Mouse (Mus musculus) spleen, adult 2 months (tissue): Measurements from ENCODE around the gene Mocs3. TPM values are rescaled to one million over a fixed set of nuclear protein-coding genes. Genes with fewer than 3 reads are reported as not detected.

ENCODE experiments used
- DNase-seq, 2 experiments: peaks; one replicate each; pipeline versions ENCODE4 v3.0.0 to v3.0.0-alpha.2; 2012 to 2021; ENCODE audit warnings: low spot score in 2 of 2, low read depth in 1 of 2
- H3K27ac ChIP-seq: fragments of 200-500 bp; 2 replicates; pipeline ENCODE4 v1.5.1; 2012; ENCODE audit warnings: low read length, inconsistent platforms; ENCODE audit not compliant: insufficient read depth
- H3K27me3 ChIP-seq: fragments of 200-500 bp; 2 replicates; pipeline ENCODE4 v1.6.1; 2012; ENCODE audit warnings: mild to moderate bottlenecking, moderate library complexity, low read length, inconsistent platforms; ENCODE audit not compliant: control insufficient read depth, insufficient read depth
- H3K36me3 ChIP-seq: fragments of 200-500 bp; 2 replicates; pipeline ENCODE4 v1.6.1; 2012; ENCODE audit warnings: mild to moderate bottlenecking, low read length, inconsistent platforms; ENCODE audit not compliant: control insufficient read depth, insufficient read depth
- H3K4me1 ChIP-seq: fragments of 200-500 bp; 2 replicates; pipeline ENCODE4 v1.6.1; 2011; ENCODE audit warnings: inconsistent platforms; ENCODE audit not compliant: control insufficient read depth, insufficient read depth, insufficient read length
- H3K4me3 ChIP-seq: fragments of 200-500 bp; 2 replicates; pipeline ENCODE4 v1.5.1; 2011; ENCODE audit warnings: mild to moderate bottlenecking, inconsistent platforms; ENCODE audit not compliant: insufficient read depth, insufficient read length; ENCODE audit errors: extremely low read depth
- CTCF ChIP-seq: fragments of 200-500 bp; IDR thresholded peaks from 2 replicates; pipeline ENCODE4 v1.5.1; 2011; ENCODE audit warnings: mild to moderate bottlenecking, inconsistent platforms; ENCODE audit not compliant: insufficient read depth, insufficient read length, insufficient replicate concordance; ENCODE audit errors: extremely low read depth
- POLR2A ChIP-seq: fragments of 200-500 bp; IDR thresholded peaks from 2 replicates; pipeline ENCODE4 v1.6.1; 2011; ENCODE audit warnings: low read depth, low read length, inconsistent platforms
- WGBS: fragments of 180-500 bp; shearing (Covaris S2); methylation state at CpG from one replicate; pipeline ENCODE4 v1.1.7; 2018; 5-methylcytosine and 5-hydroxymethylcytosine counted together
- polyA plus RNA-seq: library from polyadenylated mRNA; depleted of rRNA; stranded (reverse); fragments of >200 nt; gene quantifications from 2 replicates; pipeline ENCODE4 v1.2.3, GENCODE M21; 2012; rRNA removed

Gene Mocs3
- polyA plus RNA-seq, 1 experiment, result 17.0 TPM

GRCm38 (mm10) chr2:168260900-168261299, 30.5 kb downstream of the Mocs3 start:
- 89% methylated on average over 10 of the region's 10 CpGs for WGBS
- Histone ChIP-seq H3K27ac (no peak overlapping the region), H3K36me3 (no peaks in the 10 kb centered on the region), H3K4me3 (no peak overlapping the region), H3K27me3 (no peaks in the 10 kb centered on the region), H3K4me1 (peaks cover 3% of the 10 kb centered on the region; the same call in 1 of the 2 replicates)
- DNase-seq, result no peak
- TF ChIP-seq POLR2A (no peak), CTCF (no peak)

GRCm38 (mm10) chr2:168268033-168268432, 37.6 kb downstream of the Mocs3 start:
- H3K27me3 ChIP-seq, result no peaks in the 10 kb centered on the region
- H3K36me3 ChIP-seq, result no peaks in the 10 kb centered on the region
- H3K4me1 ChIP-seq, result no peaks in the 10 kb centered on the region
- no peak overlapping the region for H3K4me3 ChIP-seq
- DNase-seq, result no peak
- H3K27ac ChIP-seq, result no peak overlapping the region
- 76% methylated on average over 7 of the region's 7 CpGs for WGBS
- TF ChIP-seq CTCF, result no peak
- no peak for TF ChIP-seq POLR2A

GRCm38 (mm10) chr2:168273387-168273786, 43.0 kb downstream of the Mocs3 start:
- H3K4me3 ChIP-seq, result no peak overlapping the region; the same call in 1 of the 2 replicates
- TF ChIP-seq CTCF, result no peak
- no peak for TF ChIP-seq POLR2A
- H3K27me3 ChIP-seq, result no peaks in the 10 kb centered on the region
- H3K36me3 ChIP-seq, result no peaks in the 10 kb centered on the region
- no peaks in the 10 kb centered on the region for H3K4me1 ChIP-seq
- no peak for DNase-seq
- no peak overlapping the region for H3K27ac ChIP-seq
- WGBS, result 30% methylated on average over 9 of the region's 9 CpGs

GRCm38 (mm10) chr2:168274374-168274935, 44.0 kb downstream of the Mocs3 start:
- peak; percentile 8 to 59 for DNase-seq
- peak; percentile 82 for TF ChIP-seq CTCF
- no peak for TF ChIP-seq POLR2A

GRCm38 (mm10) chr2:168280729-168281581, 50.5 kb downstream of the Mocs3 start:
- no peak for DNase-seq

More at GRCm38 (mm10) chr2:168274374-168274935, 44.0 kb downstream of the Mocs3 start:
- H3K36me3 ChIP-seq, result no peaks in the 10 kb centered on the region
- H3K4me1 ChIP-seq, result no peaks in the 10 kb centered on the region
- H3K27ac ChIP-seq, result no peak overlapping the region
- H3K4me3 ChIP-seq, result no peak overlapping the region
- 8% methylated on average over 11 of the region's 11 CpGs for whole genome bisulfite sequencing
- no peaks in the 10 kb centered on the region for H3K27me3 ChIP-seq

GRCm38 (mm10) chr2:168281582-168281981, 51.2 kb downstream of the Mocs3 start, which contains the start of gene Kcng1:
Gene Kcng1 (minus strand): TSS chr2:168281736.
- WGBS, result 18% methylated on average over 12 of the region's 12 CpGs

More at GRCm38 (mm10) chr2:168280729-168281581, 50.5 kb downstream of the Mocs3 start:
- Histone ChIP-seq H3K4me3 (peak overlapping the region; percentile 40; the same call in 1 of the 2 replicates), H3K27me3 (peaks cover 15% of the 10 kb centered on the region), H3K4me1 (peaks cover 2% of the 10 kb centered on the region; the same call in 1 of the 2 replicates), H3K27ac (no peak overlapping the region), H3K36me3 (no peaks in the 10 kb centered on the region)
- TF ChIP-seq POLR2A (no peak), CTCF (no peak)
- WGBS, result 3% methylated on average over 59 of the region's 82 CpGs

More at GRCm38 (mm10) chr2:168281582-168281981, 51.2 kb downstream of the Mocs3 start, which contains the start of gene Kcng1:
- peak within 1 kb of the TSS; percentile 40; the same call in 1 of the 2 replicates for H3K4me3 ChIP-seq
- no peaks in the 10 kb centered on the region for H3K36me3 ChIP-seq
- DNase-seq, result no peak
- H3K27me3 ChIP-seq, result peaks cover 15% of the 10 kb centered on the region
- TF ChIP-seq POLR2A, result no peak
- no peak for TF ChIP-seq CTCF
- H3K27ac ChIP-seq, result no peak within 1 kb of the TSS
- peaks cover 2% of the 10 kb centered on the region; the same call in 1 of the 2 replicates for H3K4me1 ChIP-seq

Other genes with a start within 250 kb of the Mocs3 start
- gene Ripor3, start 220.0 kb upstream of the Mocs3 start, polyA plus RNA-seq, result 5.3 and 6.7 TPM in 2 replicates
- 1.5 and 2.1 TPM in 2 replicates for gene Pard6b, start 149.6 kb upstream of the Mocs3 start, polyA plus RNA-seq
- 15.7 and 15.8 TPM in 2 replicates for gene Adnp, start 23.5 kb upstream of the Mocs3 start, polyA plus RNA-seq
- 1.1 TPM in 1 of 2 replicates, not detected in the other for gene Gm20716, start 258 bp upstream of the Mocs3 start, polyA plus RNA-seq
- 14.6 and 19.6 TPM in 2 replicates for gene Dpm1, start within 50 bp of the Mocs3 start, polyA plus RNA-seq
- gene Kcng1, start 51.1 kb downstream of the Mocs3 start, polyA plus RNA-seq, result 0.04 and 0.13 TPM in 2 replicates